Mouse (Mus musculus) midbrain, embryonic 10.5 days (tissue): Measurements from ENCODE around the gene Mael. TPM values are rescaled to one million over a fixed set of nuclear protein-coding genes. Genes with fewer than 3 reads are reported as not detected.

Experiments used
- DNase-seq: peaks from one replicate; pipeline ENCODE4 v3.0.0-alpha.2; 2017; ENCODE audit warnings: low spot score
- H3K27ac ChIP-seq: fragments of 300-500 bp; sonication (generic); replicated peaks from 2 replicates; pipeline ENCODE4 v1.5.1; 2016; ENCODE audit warnings: mild to moderate bottlenecking
- H3K27me3 ChIP-seq: fragments of 300-500 bp; sonication (generic); 2 replicates; pipeline ENCODE4 v1.6.1; 2016; ENCODE audit warnings: low read depth, mild to moderate bottlenecking; ENCODE audit not compliant: poor library complexity, severe bottlenecking
- H3K36me3 ChIP-seq: fragments of 300-500 bp; sonication (generic); 2 replicates; pipeline ENCODE4 v1.6.1; 2016; ENCODE audit warnings: mild to moderate bottlenecking, moderate library complexity
- H3K4me1 ChIP-seq: fragments of 300-500 bp; sonication (generic); 2 replicates; pipeline ENCODE4 v1.6.1; 2016
- H3K4me3 ChIP-seq: fragments of 300-500 bp; sonication (generic); 2 replicates; pipeline ENCODE4 v1.5.1; 2016; ENCODE audit warnings: mild to moderate bottlenecking, moderate library complexity
- H3K9me3 ChIP-seq: fragments of 300-500 bp; sonication (generic); replicated peaks from 2 replicates; pipeline ENCODE4 v1.6.1; 2016; ENCODE audit warnings: mild to moderate bottlenecking
- WGBS: fragments of 180-500 bp; shearing (Covaris S2); methylation state at CpG from one replicate; pipeline ENCODE4 v1.1.7; 2016; 5-methylcytosine and 5-hydroxymethylcytosine counted together
- polyA plus RNA-seq: library from polyadenylated mRNA; unstranded; fragments of >200 nt; fragmentation: Nextera tagmentation; extraction: Ambion mirVana; gene quantifications from 2 replicates; pipeline ENCODE4 v1.2.1, GENCODE M21; 2016

Gene Mael
- polyA plus RNA-seq, 1 experiment from 2014 or later, result 0.10 TPM

GRCm38 (mm10) chr1:166189821-166190220 is 48.7 kb downstream of the Mael start:
- Histone ChIP-seq H3K9me3 (0 out of 2 replicates have a peak, but pooled peaks cover 4% of the 10 kb centered on the region), H3K27ac (0 out of 2 replicates have a peak overlapping the region, but pooled peaks have one; percentile 20), H3K4me3 (no peak overlapping the region), H3K36me3 (no peaks in the 10 kb centered on the region), H3K27me3 (no peaks in the 10 kb centered on the region), H3K4me1 (peaks cover 14% of the 10 kb centered on the region)
- peak; percentile 47 for DNase-seq
- WGBS, result 67% methylated on average over 4 of the region's 4 CpGs

DNA sequence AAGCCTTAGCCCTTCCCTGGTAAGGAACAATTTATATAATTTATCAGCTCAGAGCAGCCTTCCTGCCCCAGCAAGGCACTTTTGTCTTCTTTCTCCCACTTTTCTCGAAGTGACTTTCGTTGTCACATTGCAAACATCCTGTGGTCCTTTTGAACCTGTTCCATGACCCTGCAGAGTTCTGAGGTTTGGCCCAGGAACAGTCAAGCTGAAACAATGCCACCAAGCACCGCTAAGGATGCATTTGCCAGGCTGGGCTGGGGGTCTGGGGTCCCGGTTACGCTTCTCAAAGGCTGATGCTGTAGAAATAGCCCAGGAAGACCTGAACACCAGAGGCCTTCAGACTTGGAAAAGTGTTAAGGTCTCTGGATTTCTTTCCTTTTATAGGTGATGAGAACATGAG is 53.2 kb downstream of the Mael start:
- H3K27ac ChIP-seq, result no peak overlapping the region
- H3K4me3 ChIP-seq, result no peak overlapping the region
- H3K4me1 ChIP-seq, result peaks cover 21% of the 10 kb centered on the region
- no peak for DNase-seq
- H3K9me3 ChIP-seq, result 0 out of 2 replicates have a peak, but pooled peaks cover 4% of the 10 kb centered on the region
- WGBS, result 86% methylated on average over 5 of the region's 5 CpGs
- no peaks in the 10 kb centered on the region for H3K27me3 ChIP-seq
- no peaks in the 10 kb centered on the region for H3K36me3 ChIP-seq

- no peaks in the 10 kb centered on the region for H3K27me3 ChIP-seq
- 0 out of 2 replicates have a peak, but pooled peaks cover 4% of the 10 kb centered on the region for H3K9me3 ChIP-seq
- H3K27ac ChIP-seq, result 0 out of 2 replicates have a peak overlapping the region, but pooled peaks have one; percentile 28
- peaks cover 14% of the 10 kb centered on the region for H3K4me1 ChIP-seq
- no peaks in the 10 kb centered on the region for H3K36me3 ChIP-seq
- WGBS, result 85% methylated on average over 22 of the region's 22 CpGs
- DNase-seq, result no peak
- no peak overlapping the region for H3K4me3 ChIP-seq
Observed at GRCm38 (mm10) chr1:166184391-166185229, 53.9 kb downstream of the Mael start.

DNA sequence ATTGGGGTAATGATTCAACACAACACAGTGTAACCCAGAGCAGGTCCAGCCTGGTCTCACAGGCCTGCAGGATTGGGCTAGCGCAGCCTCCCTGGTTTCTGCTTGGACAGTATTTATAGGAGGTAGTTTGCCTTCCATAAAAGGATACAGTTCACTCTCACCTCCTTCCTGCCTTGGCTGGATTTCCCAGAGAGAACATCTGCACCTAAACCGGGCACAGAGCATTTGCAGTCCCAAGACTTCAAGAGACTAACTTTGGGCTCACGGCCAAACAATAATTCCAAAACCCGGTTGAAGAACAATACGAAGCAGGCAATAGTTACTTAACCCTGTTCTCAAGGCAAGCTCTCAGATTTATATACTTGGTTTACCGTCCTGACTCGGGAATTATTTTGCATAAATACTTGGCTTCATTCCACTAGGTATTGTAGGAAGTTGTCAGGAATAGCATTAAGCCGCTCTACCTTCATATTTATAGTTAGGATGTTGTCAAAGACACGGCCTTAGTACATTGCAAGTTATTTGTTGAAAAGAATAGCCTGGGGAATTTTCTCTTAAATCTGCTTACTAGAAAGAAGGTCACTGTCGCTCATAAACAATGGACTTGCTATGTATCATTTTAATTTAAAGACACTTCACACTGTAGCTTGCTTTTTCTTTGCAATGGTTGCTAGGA is 55.5 kb downstream of the Mael start:
- Histone ChIP-seq H3K4me3 (no peak overlapping the region), H3K4me1 (peaks cover 11% of the 10 kb centered on the region), H3K27ac (no peak overlapping the region), H3K27me3 (no peaks in the 10 kb centered on the region), H3K9me3 (0 out of 2 replicates have a peak, but pooled peaks cover 4% of the 10 kb centered on the region), H3K36me3 (no peaks in the 10 kb centered on the region)
- no peak for DNase-seq
- 93% methylated on average over 10 of the region's 10 CpGs for WGBS

DNA sequence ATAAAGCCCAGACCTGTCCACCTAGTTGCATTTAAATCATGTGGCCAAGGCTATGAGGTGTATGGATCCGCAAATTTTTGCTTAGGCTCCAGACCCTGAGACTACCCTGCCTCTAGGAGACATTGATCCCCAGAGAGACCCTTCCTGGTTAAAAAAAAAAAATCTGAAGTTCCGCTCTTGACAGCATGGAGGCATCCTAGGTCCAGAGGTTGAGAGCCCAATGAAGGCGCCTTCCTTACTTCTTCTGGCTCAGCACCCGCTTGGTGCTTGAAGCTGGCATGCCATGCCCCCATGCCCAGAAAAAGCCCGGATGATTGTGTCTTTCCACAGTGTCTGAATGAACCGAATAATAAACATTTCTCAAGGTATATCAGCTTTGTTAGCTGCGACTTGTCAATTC is 57.0 kb downstream of the Mael start:
- Histone ChIP-seq H3K36me3 (no peaks in the 10 kb centered on the region), H3K27ac (no peak overlapping the region), H3K4me1 (peaks cover 11% of the 10 kb centered on the region), H3K4me3 (no peak overlapping the region), H3K27me3 (no peaks in the 10 kb centered on the region), H3K9me3 (no peaks in the 10 kb centered on the region)
- 85% methylated on average over 7 of the region's 7 CpGs for WGBS
- no peak for DNase-seq

GRCm38 (mm10) chr1:166173621-166174020 is 64.9 kb downstream of the Mael start:
- Histone ChIP-seq H3K36me3 (no peaks in the 10 kb centered on the region), H3K27me3 (no peaks in the 10 kb centered on the region), H3K4me3 (no peak overlapping the region), H3K9me3 (no peaks in the 10 kb centered on the region), H3K27ac (0 out of 2 replicates have a peak overlapping the region, but pooled peaks have one; percentile 13), H3K4me1 (no peaks in the 10 kb centered on the region)
- no peak for DNase-seq
- WGBS, result 78% methylated on average over 9 of the region's 9 CpGs

DNA sequence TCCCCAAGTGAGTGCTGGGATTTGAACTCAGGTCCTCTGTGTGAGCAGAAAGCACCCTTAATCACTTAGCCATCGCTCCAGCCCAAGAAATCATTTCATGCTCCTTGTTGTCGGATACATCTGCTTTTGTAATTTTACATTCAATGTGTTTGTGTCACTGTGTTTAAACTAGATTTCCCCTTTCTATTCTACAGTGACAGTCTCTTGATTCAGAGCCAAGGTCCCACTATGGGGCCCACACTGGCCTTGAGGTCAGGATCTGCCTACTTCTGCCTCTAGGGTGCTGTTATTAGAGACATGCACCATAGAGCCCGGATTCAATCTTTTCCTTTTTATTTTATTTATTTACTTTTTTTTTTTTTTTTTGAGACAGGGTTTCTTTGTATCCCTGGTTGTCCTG is 65.6 kb downstream of the Mael start:
- no peak overlapping the region for H3K4me3 ChIP-seq
- H3K9me3 ChIP-seq, result no peaks in the 10 kb centered on the region
- H3K27me3 ChIP-seq, result no peaks in the 10 kb centered on the region
- no peaks in the 10 kb centered on the region for H3K4me1 ChIP-seq
- no peak overlapping the region for H3K27ac ChIP-seq
- H3K36me3 ChIP-seq, result no peaks in the 10 kb centered on the region
- 90% methylated on average over 3 of the region's 3 CpGs for WGBS
- no peak for DNase-seq

DNA sequence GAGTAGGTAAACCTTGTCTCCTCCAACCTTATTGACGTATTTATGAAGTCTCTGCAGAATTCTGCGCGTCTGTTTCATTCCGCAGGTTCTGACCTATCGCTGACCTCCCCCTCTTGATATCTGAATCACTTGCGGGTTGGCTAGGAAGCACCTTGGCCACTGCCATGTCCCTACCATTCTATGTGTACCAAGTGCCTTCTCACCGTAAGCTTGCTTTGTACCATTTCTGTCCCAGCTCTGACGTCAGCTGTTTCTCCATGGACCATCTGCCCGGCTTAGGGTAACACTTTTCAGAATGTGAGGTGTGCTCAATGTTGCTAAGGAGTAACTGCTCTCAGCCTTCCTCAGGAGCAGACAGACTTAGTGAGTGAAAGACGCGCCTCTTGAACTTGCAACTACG is 67.7 kb downstream of the Mael start:
- no peak for DNase-seq
- no peak overlapping the region for H3K4me3 ChIP-seq
- WGBS, result 95% methylated on average over 12 of the region's 12 CpGs

GRCm38 (mm10) chr1:166169713-166170112 is 68.8 kb downstream of the Mael start:
- H3K27me3 ChIP-seq, result no peaks in the 10 kb centered on the region
- no peaks in the 10 kb centered on the region for H3K9me3 ChIP-seq
- H3K27ac ChIP-seq, result no peak overlapping the region
- 93% methylated on average over 7 of the region's 7 CpGs for whole genome bisulfite sequencing
- no peak for DNase-seq
- peaks cover 5% of the 10 kb centered on the region; the same call in 1 of the 2 replicates for H3K4me1 ChIP-seq
- no peaks in the 10 kb centered on the region for H3K36me3 ChIP-seq
- no peak overlapping the region for H3K4me3 ChIP-seq

More for the DNA sequence above, 67.7 kb downstream of the Mael start:
- Histone ChIP-seq H3K27me3 (no peaks in the 10 kb centered on the region), H3K9me3 (no peaks in the 10 kb centered on the region), H3K4me1 (no peaks in the 10 kb centered on the region), H3K27ac (no peak overlapping the region), H3K36me3 (no peaks in the 10 kb centered on the region)

- no peak for DNase-seq
- 93% methylated on average over 7 of the region's 7 CpGs for WGBS
- peaks cover 22% of the 10 kb centered on the region for H3K4me1 ChIP-seq
- no peaks in the 10 kb centered on the region for H3K36me3 ChIP-seq
- H3K27ac ChIP-seq, result no peak overlapping the region
- no peak overlapping the region for H3K4me3 ChIP-seq
- H3K9me3 ChIP-seq, result no peaks in the 10 kb centered on the region
- H3K27me3 ChIP-seq, result no peaks in the 10 kb centered on the region
Observed at GRCm38 (mm10) chr1:166168017-166168416, 70.5 kb downstream of the Mael start.

GRCm38 (mm10) chr1:166167405-166167804 is 71.1 kb downstream of the Mael start:
- WGBS, result 88% methylated on average over 4 of the region's 4 CpGs
- H3K4me3 ChIP-seq, result no peak overlapping the region
- no peak for DNase-seq

DNA sequence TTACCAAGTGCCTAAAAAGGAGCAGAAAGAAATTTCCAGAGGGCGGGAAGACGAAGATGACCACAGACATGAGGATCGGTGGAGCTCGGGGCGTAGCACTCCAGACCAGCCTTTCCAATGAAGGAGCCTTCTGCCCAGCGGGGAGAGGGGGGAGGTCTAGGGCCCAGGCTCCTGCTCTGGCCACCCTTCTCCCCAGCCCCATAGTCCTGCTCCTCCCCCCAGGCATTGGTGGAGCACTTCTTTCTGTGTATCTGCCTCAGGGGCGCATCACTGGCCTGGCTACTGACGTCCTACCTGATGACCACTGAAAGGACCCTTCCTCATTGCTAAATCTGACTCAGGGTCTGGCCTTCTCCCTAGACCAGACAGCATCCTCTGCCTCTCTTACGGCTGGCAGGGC is 73.4 kb downstream of the Mael start:
- no peak for DNase-seq
- peaks cover 4% of the 10 kb centered on the region for H3K27me3 ChIP-seq
- H3K27ac ChIP-seq, result no peak overlapping the region
- peaks cover 34% of the 10 kb centered on the region for H3K4me1 ChIP-seq
- H3K9me3 ChIP-seq, result no peaks in the 10 kb centered on the region
- H3K36me3 ChIP-seq, result no peaks in the 10 kb centered on the region
- 92% methylated on average over 9 of the region's 9 CpGs for WGBS
- no peak overlapping the region for H3K4me3 ChIP-seq

More at GRCm38 (mm10) chr1:166167405-166167804, 71.1 kb downstream of the Mael start:
- H3K27me3 ChIP-seq, result no peaks in the 10 kb centered on the region
- no peaks in the 10 kb centered on the region for H3K36me3 ChIP-seq
- no peak overlapping the region for H3K27ac ChIP-seq
- peaks cover 26% of the 10 kb centered on the region for H3K4me1 ChIP-seq
- no peaks in the 10 kb centered on the region for H3K9me3 ChIP-seq

- H3K27me3 ChIP-seq, result peaks cover 10% of the 10 kb centered on the region
- no peaks in the 10 kb centered on the region for H3K9me3 ChIP-seq
- peaks cover 40% of the 10 kb centered on the region for H3K4me1 ChIP-seq
- no peaks in the 10 kb centered on the region for H3K36me3 ChIP-seq
- H3K27ac ChIP-seq, result 0 out of 2 replicates have a peak overlapping the region, but pooled peaks have one; percentile 64
- WGBS, result 91% methylated on average over 14 of the region's 14 CpGs
- DNase-seq, result no peak
- H3K4me3 ChIP-seq, result no peak overlapping the region
Observed at GRCm38 (mm10) chr1:166164580-166164979, 74.0 kb downstream of the Mael start.
